Mouse (Mus musculus) layer of hippocampus, postnatal 14 days (tissue): ENCODE results near the gene Mrpl9. TPM values are rescaled to one million over a fixed set of nuclear protein-coding genes. Genes with fewer than 3 reads are reported as not detected.

Experiments
- total RNA-seq, 2 experiments: library from RNA; stranded (reverse); gene quantifications; 2 replicates each; pipeline ENCODE4 v1.2.3; 2021

Gene Mrpl9
- total RNA-seq, 2 experiments from 2014 or later = 42.8 TPM

Other genes with a start within 250 kb of the Mrpl9 start
- gene Gm5286, start 246.6 kb upstream of the Mrpl9 start, total RNA-seq = not detected
- gene Gm4778, start 179.3 kb upstream of the Mrpl9 start, total RNA-seq = not detected
- 10 to 100 TPM; 25.0 to 30.5 TPM for gene Them4, start 133.2 kb upstream of the Mrpl9 start, total RNA-seq
- not detected for gene Them5, start 101.2 kb upstream of the Mrpl9 start, total RNA-seq
- under 1 TPM; 0.48 TPM for gene C2cd4d, start 80.9 kb upstream of the Mrpl9 start, total RNA-seq
- gene Rorc, start 70.5 kb upstream of the Mrpl9 start, total RNA-seq = under 1 TPM; 0.29 to 0.88 TPM
- 1 to 10 TPM; 1.3 to 1.6 TPM for gene Lingo4, start 44.8 kb upstream of the Mrpl9 start, total RNA-seq
- gene Tdrkh, start 30.0 kb upstream of the Mrpl9 start, total RNA-seq = 10 to 100 TPM; 44.7 to 46.4 TPM
- under 1 TPM in 1 of 2 experiments, not detected in 1; 0.41 TPM for gene Oaz3, start 597 bp downstream of the Mrpl9 start, total RNA-seq
- 100 to 1,000 TPM; 205 to 208 TPM for gene Celf3, start 35.0 kb downstream of the Mrpl9 start, total RNA-seq
- gene Riiad1, start 37.0 kb downstream of the Mrpl9 start, total RNA-seq = 1 to 10 TPM; 6.0 to 7.1 TPM
- 10 to 100 TPM; 87.5 to 99.1 TPM for gene Snx27, start 139.4 kb downstream of the Mrpl9 start, total RNA-seq
- gene Gm10972, start 199.8 kb downstream of the Mrpl9 start, total RNA-seq = not detected
- gene Tuft1, start 215.6 kb downstream of the Mrpl9 start, total RNA-seq = 1 to 10 TPM; 2.1 to 2.8 TPM